Mouse (Mus musculus): ENCODE results near the gene Adamtsl4.
"Not testable (repeated sequence)": the region's sequence is repeated elsewhere in the genome, so short reads cannot be mapped to it uniquely, and the experiment has no call there.

Adamtsl4 gene

GRCm38 (mm10) chr3:95660788-95661478, 26.8 kb downstream of the Adamtsl4 start:
- DNase-seq (ENCODE audit: low read depth, low spot score): no peak

- no peak for DNase-seq (ENCODE audit: low read depth, low spot score)
Measured at GRCm38 (mm10) chr3:95659948-95660347, 27.8 kb downstream of the Adamtsl4 start.

GRCm38 (mm10) chr3:95658868-95659712, 28.6 kb downstream of the Adamtsl4 start:
- peak; percentile 80 for DNase-seq (ENCODE audit: low read depth, low spot score)

GRCm38 (mm10) chr3:95658236-95658867, 29.4 kb downstream of the Adamtsl4 start, which contains the start of gene Mcl1:
Gene Mcl1, plus strand, starts transcription at chr3:95658788.
- DNase-seq (ENCODE audit: low read depth, low spot score): peak; percentile 93

- DNase-seq (ENCODE audit: low read depth, low spot score): no peak
Measured at GRCm38 (mm10) chr3:95657711-95658110, 30.0 kb downstream of the Adamtsl4 start.

- no peak for DNase-seq (ENCODE audit: low read depth, low spot score)
Measured at GRCm38 (mm10) chr3:95657108-95657507, 30.6 kb downstream of the Adamtsl4 start.

- DNase-seq (ENCODE audit: low read depth, low spot score): no peak
Measured at GRCm38 (mm10) chr3:95655437-95655836, 32.3 kb downstream of the Adamtsl4 start.

- DNase-seq (ENCODE audit: low read depth, low spot score): not testable (repeated sequence)
Measured at GRCm38 (mm10) chr3:95654371-95654770, 33.3 kb downstream of the Adamtsl4 start.

- DNase-seq (ENCODE audit: low read depth, low spot score): no peak
Measured at GRCm38 (mm10) chr3:95653473-95654034, 34.2 kb downstream of the Adamtsl4 start.

GRCm38 (mm10) chr3:95652871-95653270, 34.8 kb downstream of the Adamtsl4 start:
- no peak for DNase-seq (ENCODE audit: low read depth, low spot score)

GRCm38 (mm10) chr3:95652204-95652811, 35.4 kb downstream of the Adamtsl4 start:
- DNase-seq (ENCODE audit: low read depth, low spot score): no peak

GRCm38 (mm10) chr3:95651391-95652203, 36.1 kb downstream of the Adamtsl4 start:
- DNase-seq (ENCODE audit: low read depth, low spot score): no peak

GRCm38 (mm10) chr3:95651033-95651373, 36.7 kb downstream of the Adamtsl4 start:
- DNase-seq (ENCODE audit: low read depth, low spot score): no peak

- DNase-seq (ENCODE audit: low read depth, low spot score): no peak
Measured at GRCm38 (mm10) chr3:95650276-95651032, 37.3 kb downstream of the Adamtsl4 start.

GRCm38 (mm10) chr3:95648016-95648415, 39.7 kb downstream of the Adamtsl4 start:
- DNase-seq (ENCODE audit: low read depth, low spot score): no peak

GRCm38 (mm10) chr3:95645313-95646235, 42.1 kb downstream of the Adamtsl4 start:
- no peak for DNase-seq (ENCODE audit: low read depth, low spot score)

GRCm38 (mm10) chr3:95643097-95643496, 44.6 kb downstream of the Adamtsl4 start:
- no peak for DNase-seq (ENCODE audit: low read depth, low spot score)

GRCm38 (mm10) chr3:95639694-95640093, 48.0 kb downstream of the Adamtsl4 start:
- DNase-seq (ENCODE audit: low read depth, low spot score): no peak

GRCm38 (mm10) chr3:95636072-95636471, 51.6 kb downstream of the Adamtsl4 start:
- DNase-seq (ENCODE audit: low read depth, low spot score): no peak

Data from forelimb bud, embryonic 11.5 days (tissue).